Mouse (Mus musculus): ENCODE measurements around the gene Rrp8. TPM values are rescaled to one million over a fixed set of nuclear protein-coding genes. Genes with fewer than 3 reads are reported as not detected.

Gene Rrp8
- 10 to 100 TPM; 15.3 to 15.8 TPM for polyA plus RNA-seq (2017; shearing (Covaris generic))

- ATAC-seq = peak; percentile 28
These were observed at the start of gene Rrp8 for GRCm38 (mm10) chr7:105736911-105737521. Rrp8 (minus strand) TSS chr7:105737385.

- ATAC-seq = no peak
These were observed 49.5 kb upstream of the Rrp8 start for GRCm38 (mm10) chr7:105786506-105787284.

GRCm38 (mm10) chr7:105784556-105784955, 47.4 kb upstream of the Rrp8 start:
- ATAC-seq = no peak

GRCm38 (mm10) chr7:105783861-105784260, 46.7 kb upstream of the Rrp8 start:
- ATAC-seq = no peak

- no peak for ATAC-seq
These were observed 41.5 kb upstream of the Rrp8 start for GRCm38 (mm10) chr7:105778553-105779265.

GRCm38 (mm10) chr7:105777797-105778552, 40.8 kb upstream of the Rrp8 start:
- no peak for ATAC-seq

GRCm38 (mm10) chr7:105777316-105777715, 40.1 kb upstream of the Rrp8 start:
- ATAC-seq = no peak

- ATAC-seq = no peak
These were observed 38.8 kb upstream of the Rrp8 start for GRCm38 (mm10) chr7:105776026-105776425.

- ATAC-seq = no peak
These were observed 37.5 kb upstream of the Rrp8 start for GRCm38 (mm10) chr7:105774661-105775060.

- ATAC-seq = no peak
These were observed 35.9 kb upstream of the Rrp8 start for GRCm38 (mm10) chr7:105773041-105773440.

GRCm38 (mm10) chr7:105772331-105772730, 35.1 kb upstream of the Rrp8 start:
- ATAC-seq = no peak

- ATAC-seq = no peak
These were observed 32.8 kb upstream of the Rrp8 start for GRCm38 (mm10) chr7:105769959-105770358.

GRCm38 (mm10) chr7:105767729-105768165, 30.6 kb upstream of the Rrp8 start:
- no peak for ATAC-seq

GRCm38 (mm10) chr7:105764331-105764730, 27.1 kb upstream of the Rrp8 start:
- ATAC-seq = no peak

GRCm38 (mm10) chr7:105762517-105763270, 25.5 kb upstream of the Rrp8 start:
- ATAC-seq = no peak

- ATAC-seq = no peak
These were observed 24.8 kb upstream of the Rrp8 start for GRCm38 (mm10) chr7:105761813-105762484.

- no peak for ATAC-seq
These were observed 16.1 kb upstream of the Rrp8 start for GRCm38 (mm10) chr7:105753281-105753680.

- ATAC-seq = no peak
These were observed 15.5 kb upstream of the Rrp8 start for GRCm38 (mm10) chr7:105752716-105753115.

- peak; percentile 100 for ATAC-seq
These were observed 14.6 kb upstream of the Rrp8 start, which contains the start of gene Tpp1 for GRCm38 (mm10) chr7:105751491-105752433. Tpp1 (minus strand) TSS chr7:105752235.

- no peak for ATAC-seq
These were observed 10.6 kb upstream of the Rrp8 start for GRCm38 (mm10) chr7:105747776-105748175.
